Mouse (Mus musculus) adrenal gland, adult 10 weeks (tissue): ENCODE results near the gene Fpr1. TPM values are rescaled to one million over a fixed set of nuclear protein-coding genes. Genes with fewer than 3 reads are reported as not detected.

ENCODE experiments used
- polyA plus RNA-seq: library from polyadenylated mRNA; stranded (reverse); fragments of 350-450 nt; fragmentation: Illumina TruSeq; extraction: RNeasy Lipid Tissue Mini Kit (QIAGEN cat#74804); gene quantifications from one replicate; pipeline ENCODE4 v1.2.3, GENCODE M21; 2014; ENCODE audit warnings: low read depth, low replicate concordance

Gene Fpr1
- not detected for polyA plus RNA-seq

GRCm38 (mm10) chr17:17883840-17884239, at the start of gene Fpr1:
Fpr1 (minus strand) TSS chr17:17883940.

GRCm38 (mm10) chr17:17887774-17888248, 4.1 kb upstream of the Fpr1 start, which contains the start of the genes Fpr2 and Fpr3:
Fpr2 (plus strand) TSS chr17:17887824.
Fpr3 (plus strand) TSS chr17:17887852.

DNA sequence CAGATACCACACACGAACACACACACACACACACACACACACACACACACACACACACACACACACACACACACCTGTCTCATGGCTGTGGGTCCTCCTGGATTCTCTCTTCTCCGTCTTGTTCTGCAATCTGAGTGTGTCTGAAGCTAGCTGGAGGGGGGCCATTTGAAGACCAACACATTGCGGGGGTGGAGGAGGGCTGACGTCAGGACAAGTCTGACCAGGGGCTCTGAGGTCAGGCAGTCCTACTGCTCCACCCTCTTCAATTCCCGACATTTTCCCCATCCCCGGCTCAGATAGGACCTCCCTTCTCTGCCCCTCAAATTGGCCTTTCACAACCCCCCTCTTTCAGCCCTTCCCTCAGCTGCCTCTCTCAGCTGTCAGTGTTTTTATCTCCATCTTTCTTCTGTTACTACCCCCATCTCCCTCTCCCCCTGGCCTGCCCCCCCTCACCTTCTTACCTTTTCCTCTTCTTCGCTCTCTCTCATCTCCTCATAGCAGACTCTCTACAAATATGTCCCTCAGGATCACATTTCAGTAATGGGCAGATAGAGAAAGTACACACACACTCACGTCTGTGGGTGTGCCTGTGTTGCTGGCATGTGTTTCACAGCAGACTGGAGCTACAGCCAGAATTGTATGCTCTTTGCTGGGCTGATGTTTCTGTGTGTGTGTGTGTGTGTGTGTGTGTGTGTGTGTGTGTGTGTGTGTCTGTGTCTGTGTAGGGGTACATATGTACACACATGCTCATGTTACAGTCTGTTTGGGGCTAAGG, 28.5 kb downstream of the Fpr1 start, which contains the start of gene Has1:
Gene Has1, minus strand, starts transcription at position 142 of the 775 bp plus-strand sequence.

GRCm38 (mm10) chr17:17826751-17827657, 56.7 kb downstream of the Fpr1 start, which contains the start of gene Spaca6:
Spaca6 (plus strand) TSS chr17:17827158.

Other genes with a start within 250 kb of the Fpr1 start
- gene Vmn2r90, start 180.2 kb downstream of the Fpr1 start, polyA plus RNA-seq: not detected
- 41.7 TPM for gene Spaca6, start 56.8 kb downstream of the Fpr1 start, polyA plus RNA-seq
- not detected for gene Has1, start 28.7 kb downstream of the Fpr1 start, polyA plus RNA-seq
- gene Fpr2, start 3.9 kb upstream of the Fpr1 start, polyA plus RNA-seq: not detected
- gene Fpr3, start 3.9 kb upstream of the Fpr1 start, polyA plus RNA-seq: not detected
- not detected for gene Fpr-rs4, start 137.8 kb upstream of the Fpr1 start, polyA plus RNA-seq
- gene Vmn2r124, start 165.5 kb upstream of the Fpr1 start, polyA plus RNA-seq: not detected
- not detected for gene Vmn2r91, start 201.1 kb upstream of the Fpr1 start, polyA plus RNA-seq